Mouse (Mus musculus): ENCODE results near the gene Olfr1206. TPM values are rescaled to one million over a fixed set of nuclear protein-coding genes. Genes with fewer than 3 reads are reported as not detected.

Gene Olfr1206
- polyA plus RNA-seq (2012; rRNA removed), result not detected in 2 replicates

- no peaks in the 10 kb centered on the region for H3K36me3 ChIP-seq (ENCODE audit: control insufficient read depth, insufficient read depth, low read length)
- DNase-seq, result no peak
- H3K27ac ChIP-seq (ENCODE audit: control insufficient read depth, insufficient read depth, low read length), result no peak within 1 kb of the TSS
- H3K27me3 ChIP-seq (ENCODE audit: control insufficient read depth, insufficient read depth, low read length), result no peaks in the 10 kb centered on the region
- H3K4me1 ChIP-seq (replicated peaks; ENCODE audit: control insufficient read depth, insufficient read depth, low read length), result no peaks in the 10 kb centered on the region
- TF ChIP-seq POLR2A (IDR thresholded peaks at IDR 0.05; ENCODE audit: control insufficient read depth, extremely low read depth, insufficient read depth, low read length, poor library complexity), result no peak
- TF ChIP-seq CTCF (IDR thresholded peaks at IDR 0.05; ENCODE audit: borderline replicate concordance, control insufficient read depth, extremely low read depth, insufficient read depth, low read length, poor library complexity), result no peak
- WGBS, result 89% methylated on average over 2 of the region's 2 CpGs
- no peak within 1 kb of the TSS for H3K4me3 ChIP-seq (ENCODE audit: control insufficient read depth, insufficient read depth, low read length)
Measured at GRCm38 (mm10) chr2:88862931-88863330, at the start of gene Olfr1206. Gene Olfr1206, plus strand, starts transcription at chr2:88863231.

- DNase-seq, result no peak
- no peaks in the 10 kb centered on the region for H3K36me3 ChIP-seq (ENCODE audit: control insufficient read depth, insufficient read depth, low read length)
- H3K27ac ChIP-seq (ENCODE audit: control insufficient read depth, insufficient read depth, low read length), result no peak within 1 kb of the TSS
- no peaks in the 10 kb centered on the region for H3K27me3 ChIP-seq (ENCODE audit: control insufficient read depth, insufficient read depth, low read length)
- H3K4me1 ChIP-seq (replicated peaks; ENCODE audit: control insufficient read depth, insufficient read depth, low read length), result no peaks in the 10 kb centered on the region
- 82% methylated on average over 1 of the region's 1 CpGs for WGBS
- no peak within 1 kb of the TSS for H3K4me3 ChIP-seq (ENCODE audit: control insufficient read depth, insufficient read depth, low read length)
- TF ChIP-seq POLR2A (IDR thresholded peaks at IDR 0.05; ENCODE audit: control insufficient read depth, extremely low read depth, insufficient read depth, low read length, poor library complexity) (no peak), CTCF (IDR thresholded peaks at IDR 0.05; ENCODE audit: borderline replicate concordance, control insufficient read depth, extremely low read depth, insufficient read depth, low read length, poor library complexity) (no peak)
Measured at GRCm38 (mm10) chr2:88814196-88814595, 48.8 kb upstream of the Olfr1206 start, which contains the start of gene Olfr1202. Gene Olfr1202, plus strand, starts transcription at chr2:88814496.

GRCm38 (mm10) chr2:88829437-88829836, 33.6 kb upstream of the Olfr1206 start, which contains the start of gene Olfr1205:
Gene Olfr1205, plus strand, starts transcription at chr2:88829737.
- H3K36me3 ChIP-seq (ENCODE audit: control insufficient read depth, insufficient read depth, low read length), result no peaks in the 10 kb centered on the region
- no peak for TF ChIP-seq POLR2A (IDR thresholded peaks at IDR 0.05; ENCODE audit: control insufficient read depth, extremely low read depth, insufficient read depth, low read length, poor library complexity)
- no peak for TF ChIP-seq CTCF (IDR thresholded peaks at IDR 0.05; ENCODE audit: borderline replicate concordance, control insufficient read depth, extremely low read depth, insufficient read depth, low read length, poor library complexity)
- H3K27ac ChIP-seq (ENCODE audit: control insufficient read depth, insufficient read depth, low read length), result no peak within 1 kb of the TSS
- WGBS, result 87% methylated on average over 2 of the region's 2 CpGs
- DNase-seq, result no peak
- H3K4me1 ChIP-seq (replicated peaks; ENCODE audit: control insufficient read depth, insufficient read depth, low read length), result no peaks in the 10 kb centered on the region
- H3K4me3 ChIP-seq (ENCODE audit: control insufficient read depth, insufficient read depth, low read length), result no peak within 1 kb of the TSS
- H3K27me3 ChIP-seq (ENCODE audit: control insufficient read depth, insufficient read depth, low read length), result no peaks in the 10 kb centered on the region

GRCm38 (mm10) chr2:88838477-88838876, 24.6 kb upstream of the Olfr1206 start:
- TF ChIP-seq POLR2A (IDR thresholded peaks at IDR 0.05; ENCODE audit: control insufficient read depth, extremely low read depth, insufficient read depth, low read length, poor library complexity) (no peak), CTCF (IDR thresholded peaks at IDR 0.05; ENCODE audit: borderline replicate concordance, control insufficient read depth, extremely low read depth, insufficient read depth, low read length, poor library complexity) (no peak)
- DNase-seq, result no peak
- no peak overlapping the region for H3K27ac ChIP-seq (ENCODE audit: control insufficient read depth, insufficient read depth, low read length)
- no peaks in the 10 kb centered on the region for H3K4me1 ChIP-seq (replicated peaks; ENCODE audit: control insufficient read depth, insufficient read depth, low read length)
- no peaks in the 10 kb centered on the region for H3K27me3 ChIP-seq (ENCODE audit: control insufficient read depth, insufficient read depth, low read length)
- no peak overlapping the region for H3K4me3 ChIP-seq (ENCODE audit: control insufficient read depth, insufficient read depth, low read length)
- 88% methylated on average over 2 of the region's 2 CpGs for WGBS
- H3K36me3 ChIP-seq (ENCODE audit: control insufficient read depth, insufficient read depth, low read length), result no peaks in the 10 kb centered on the region

- no peak within 1 kb of the TSS for H3K27ac ChIP-seq (ENCODE audit: control insufficient read depth, insufficient read depth, low read length)
- no peak within 1 kb of the TSS for H3K4me3 ChIP-seq (ENCODE audit: control insufficient read depth, insufficient read depth, low read length)
- no peak for DNase-seq
- H3K27me3 ChIP-seq (ENCODE audit: control insufficient read depth, insufficient read depth, low read length), result no peaks in the 10 kb centered on the region
- no peaks in the 10 kb centered on the region for H3K36me3 ChIP-seq (ENCODE audit: control insufficient read depth, insufficient read depth, low read length)
- TF ChIP-seq CTCF (IDR thresholded peaks at IDR 0.05; ENCODE audit: borderline replicate concordance, control insufficient read depth, extremely low read depth, insufficient read depth, low read length, poor library complexity) (no peak), POLR2A (IDR thresholded peaks at IDR 0.05; ENCODE audit: control insufficient read depth, extremely low read depth, insufficient read depth, low read length, poor library complexity) (no peak)
- H3K4me1 ChIP-seq (replicated peaks; ENCODE audit: control insufficient read depth, insufficient read depth, low read length), result no peaks in the 10 kb centered on the region
- WGBS, result 90% methylated on average over 1 of the region's 1 CpGs
Measured at GRCm38 (mm10) chr2:88848992-88849391, 14.0 kb upstream of the Olfr1206 start, which contains the start of gene Olfr1204. Gene Olfr1204, plus strand, starts transcription at chr2:88849292.

GRCm38 (mm10) chr2:88902211-88902610, 39.2 kb downstream of the Olfr1206 start, which contains the start of gene Olfr1208:
Gene Olfr1208, minus strand, starts transcription at chr2:88902311.
- no peak for DNase-seq
- Histone ChIP-seq H3K27ac (ENCODE audit: control insufficient read depth, insufficient read depth, low read length) (no peak within 1 kb of the TSS), H3K27me3 (ENCODE audit: control insufficient read depth, insufficient read depth, low read length) (no peaks in the 10 kb centered on the region), H3K36me3 (ENCODE audit: control insufficient read depth, insufficient read depth, low read length) (no peaks in the 10 kb centered on the region), H3K4me1 (replicated peaks; ENCODE audit: control insufficient read depth, insufficient read depth, low read length) (no peaks in the 10 kb centered on the region), H3K4me3 (ENCODE audit: control insufficient read depth, insufficient read depth, low read length) (no peak within 1 kb of the TSS)
- TF ChIP-seq POLR2A (IDR thresholded peaks at IDR 0.05; ENCODE audit: control insufficient read depth, extremely low read depth, insufficient read depth, low read length, poor library complexity), result no peak
- no peak for TF ChIP-seq CTCF (IDR thresholded peaks at IDR 0.05; ENCODE audit: borderline replicate concordance, control insufficient read depth, extremely low read depth, insufficient read depth, low read length, poor library complexity)

GRCm38 (mm10) chr2:88915057-88915456, 52.0 kb downstream of the Olfr1206 start, which contains the start of gene Olfr1209:
Gene Olfr1209, minus strand, starts transcription at chr2:88915157.
- H3K36me3 ChIP-seq (ENCODE audit: control insufficient read depth, insufficient read depth, low read length), result no peaks in the 10 kb centered on the region
- no peak for DNase-seq
- no peak within 1 kb of the TSS for H3K27ac ChIP-seq (ENCODE audit: control insufficient read depth, insufficient read depth, low read length)
- H3K4me3 ChIP-seq (ENCODE audit: control insufficient read depth, insufficient read depth, low read length), result no peak within 1 kb of the TSS
- no peaks in the 10 kb centered on the region for H3K4me1 ChIP-seq (replicated peaks; ENCODE audit: control insufficient read depth, insufficient read depth, low read length)
- WGBS, result 89% methylated on average over 3 of the region's 3 CpGs
- no peak for TF ChIP-seq POLR2A (IDR thresholded peaks at IDR 0.05; ENCODE audit: control insufficient read depth, extremely low read depth, insufficient read depth, low read length, poor library complexity)
- TF ChIP-seq CTCF (IDR thresholded peaks at IDR 0.05; ENCODE audit: borderline replicate concordance, control insufficient read depth, extremely low read depth, insufficient read depth, low read length, poor library complexity), result no peak
- H3K27me3 ChIP-seq (ENCODE audit: control insufficient read depth, insufficient read depth, low read length), result no peaks in the 10 kb centered on the region

Other genes starting within 250 kb of the Olfr1206 start
- not detected in 2 replicates for gene Olfr1191-ps1, start 222.7 kb upstream of the Olfr1206 start, polyA plus RNA-seq (2012; rRNA removed)
- gene Olfr1192-ps1, start 214.7 kb upstream of the Olfr1206 start, polyA plus RNA-seq (2012; rRNA removed), result not detected in 2 replicates
- not detected in 2 replicates for gene Olfr1193, start 187.6 kb upstream of the Olfr1206 start, polyA plus RNA-seq (2012; rRNA removed)
- gene Olfr1195, start 174.0 kb upstream of the Olfr1206 start, polyA plus RNA-seq (2012; rRNA removed), result not detected in 2 replicates
- gene Olfr1196, start 158.6 kb upstream of the Olfr1206 start, polyA plus RNA-seq (2012; rRNA removed), result not detected in 2 replicates
- not detected in 2 replicates for gene Olfr1197, start 130.9 kb upstream of the Olfr1206 start, polyA plus RNA-seq (2012; rRNA removed)
- gene Olfr1198, start 111.9 kb upstream of the Olfr1206 start, polyA plus RNA-seq (2012; rRNA removed), result not detected in 2 replicates
- gene Olfr1199, start 102.8 kb upstream of the Olfr1206 start, polyA plus RNA-seq (2012; rRNA removed), result not detected in 2 replicates
- not detected in 2 replicates for gene Olfr1200, start 92.7 kb upstream of the Olfr1206 start, polyA plus RNA-seq (2012; rRNA removed)
- not detected in 2 replicates for gene Olfr1201, start 70.2 kb upstream of the Olfr1206 start, polyA plus RNA-seq (2012; rRNA removed)
- not detected in 2 replicates for gene Olfr1202, start 48.7 kb upstream of the Olfr1206 start, polyA plus RNA-seq (2012; rRNA removed)
- not detected in 2 replicates for gene Olfr1205, start 33.5 kb upstream of the Olfr1206 start, polyA plus RNA-seq (2012; rRNA removed)
- not detected in 2 replicates for gene Olfr1204, start 13.9 kb upstream of the Olfr1206 start, polyA plus RNA-seq (2012; rRNA removed)
- not detected in 2 replicates for gene Olfr1208, start 39.1 kb downstream of the Olfr1206 start, polyA plus RNA-seq (2012; rRNA removed)
- not detected in 2 replicates for gene Olfr1209, start 51.9 kb downstream of the Olfr1206 start, polyA plus RNA-seq (2012; rRNA removed)
- not detected in 2 replicates for gene Olfr1211, start 74.9 kb downstream of the Olfr1206 start, polyA plus RNA-seq (2012; rRNA removed)
- gene Olfr1212, start 90.7 kb downstream of the Olfr1206 start, polyA plus RNA-seq (2012; rRNA removed), result not detected in 2 replicates
- not detected in 2 replicates for gene Gm13762, start 117.0 kb downstream of the Olfr1206 start, polyA plus RNA-seq (2012; rRNA removed)
- gene Olfr1214, start 129.4 kb downstream of the Olfr1206 start, polyA plus RNA-seq (2012; rRNA removed), result not detected in 2 replicates
- gene Olfr1215, start 143.7 kb downstream of the Olfr1206 start, polyA plus RNA-seq (2012; rRNA removed), result not detected in 2 replicates
- not detected in 2 replicates for gene Olfr1216, start 155.1 kb downstream of the Olfr1206 start, polyA plus RNA-seq (2012; rRNA removed)
- gene Olfr1217, start 168.8 kb downstream of the Olfr1206 start, polyA plus RNA-seq (2012; rRNA removed), result not detected in 2 replicates
- gene Olfr1218, start 198.0 kb downstream of the Olfr1206 start, polyA plus RNA-seq (2012; rRNA removed), result not detected in 2 replicates
- gene Olfr1219, start 220.3 kb downstream of the Olfr1206 start, polyA plus RNA-seq (2012; rRNA removed), result not detected in 2 replicates
- not detected in 2 replicates for gene Olfr1220, start 243.6 kb downstream of the Olfr1206 start, polyA plus RNA-seq (2012; rRNA removed)

Measured in thymus, adult 2 months (tissue).